Mouse (Mus musculus): ENCODE results near the gene Cbx4.
"Not testable (repeated sequence)": the region's sequence is repeated elsewhere in the genome, so short reads cannot be mapped to it uniquely, and the experiment has no call there.

The Cbx4 gene

GRCm38 (mm10) chr11:119111345-119111744 lies 25.3 kb upstream of the Cbx4 start:
- no peak for DNase-seq (ENCODE audit: low spot score in 2 of 2)

GRCm38 (mm10) chr11:119109415-119110071 lies 23.5 kb upstream of the Cbx4 start:
- DNase-seq (ENCODE audit: low spot score in 2 of 2): no peak

- DNase-seq (ENCODE audit: low spot score in 2 of 2): no peak
Measured at GRCm38 (mm10) chr11:119108573-119109263, 22.7 kb upstream of the Cbx4 start.

GRCm38 (mm10) chr11:119106289-119106688 lies 20.3 kb upstream of the Cbx4 start:
- no peak for DNase-seq (ENCODE audit: low spot score in 2 of 2)

GRCm38 (mm10) chr11:119105748-119106147 lies 19.7 kb upstream of the Cbx4 start:
- no peak for DNase-seq (ENCODE audit: low spot score in 2 of 2)

- DNase-seq (ENCODE audit: low spot score in 2 of 2): no peak
Measured at GRCm38 (mm10) chr11:119105071-119105609, 19.1 kb upstream of the Cbx4 start.

- no peak for DNase-seq (ENCODE audit: low spot score in 2 of 2)
Measured at GRCm38 (mm10) chr11:119103991-119104390, 18.0 kb upstream of the Cbx4 start.

GRCm38 (mm10) chr11:119100355-119100754 lies 14.3 kb upstream of the Cbx4 start:
- DNase-seq (ENCODE audit: low spot score in 2 of 2): not testable (repeated sequence)

- no peak for DNase-seq (ENCODE audit: low spot score in 2 of 2)
Measured at GRCm38 (mm10) chr11:119098202-119098601, 12.2 kb upstream of the Cbx4 start.

GRCm38 (mm10) chr11:119095441-119095840 lies 9.4 kb upstream of the Cbx4 start:
- no peak for DNase-seq (ENCODE audit: low spot score in 2 of 2)

GRCm38 (mm10) chr11:119093322-119093721 lies 7.3 kb upstream of the Cbx4 start:
- DNase-seq (ENCODE audit: low spot score in 2 of 2): no peak

- DNase-seq (ENCODE audit: low spot score in 2 of 2): no peak
Measured at GRCm38 (mm10) chr11:119092286-119092685, 6.3 kb upstream of the Cbx4 start.

- no peak for DNase-seq (ENCODE audit: low spot score in 2 of 2)
Measured at GRCm38 (mm10) chr11:119091598-119091991, 5.6 kb upstream of the Cbx4 start.

GRCm38 (mm10) chr11:119090961-119091597 lies 5.1 kb upstream of the Cbx4 start:
- DNase-seq (ENCODE audit: low spot score in 2 of 2): peak in 1 of 2 experiments; percentile 71

- no peak for DNase-seq (ENCODE audit: low spot score in 2 of 2)
Measured at GRCm38 (mm10) chr11:119090076-119090960, 4.3 kb upstream of the Cbx4 start.

- no peak for DNase-seq (ENCODE audit: low spot score in 2 of 2)
Measured at GRCm38 (mm10) chr11:119089235-119090075, 3.4 kb upstream of the Cbx4 start.

- peak; percentile 46 to 51 for DNase-seq (ENCODE audit: low spot score in 2 of 2)
Measured at GRCm38 (mm10) chr11:119088391-119089234, 2.6 kb upstream of the Cbx4 start.

GRCm38 (mm10) chr11:119087301-119088082 lies 1.5 kb upstream of the Cbx4 start:
- peak; percentile 43 for DNase-seq (ENCODE audit: low spot score in 2 of 2)

All from right cerebral cortex, postnatal 10 days (tissue).